Mouse (Mus musculus): ENCODE measurements around the gene E2f8.

The E2f8 gene

GRCm38 (mm10) chr7:48891029-48891428, 9.6 kb upstream of the E2f8 start:
- DNase-seq (ENCODE audit: low spot score in 2 of 2): no peak

DNA sequence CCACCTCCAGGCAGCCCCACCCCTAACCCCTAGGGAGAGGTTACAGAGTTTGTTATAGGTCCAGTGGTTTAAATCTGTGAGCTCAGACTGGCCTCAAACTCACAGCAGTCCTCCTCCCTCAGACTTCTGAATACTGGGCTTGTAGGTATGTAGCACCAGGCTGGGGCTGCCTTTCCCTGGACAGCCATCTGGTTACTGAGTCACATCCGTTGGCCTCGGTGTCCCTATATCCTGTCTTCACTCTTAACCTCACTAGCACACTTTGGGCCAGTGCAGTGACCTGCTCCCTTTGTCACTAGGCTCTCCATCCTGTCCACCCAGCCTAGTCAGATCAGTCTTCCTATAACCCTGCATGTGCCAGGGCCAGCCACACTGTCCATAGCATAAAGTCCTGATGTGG, 7.4 kb upstream of the E2f8 start:
- DNase-seq (ENCODE audit: low spot score in 2 of 2): no peak

GRCm38 (mm10) chr7:48887973-48888372, 6.6 kb upstream of the E2f8 start:
- no peak for DNase-seq (ENCODE audit: low spot score in 2 of 2)

GRCm38 (mm10) chr7:48884266-48884611, 2.8 kb upstream of the E2f8 start:
- no peak for DNase-seq (ENCODE audit: low spot score in 2 of 2)

- no peak for DNase-seq (ENCODE audit: low spot score in 2 of 2)
Measured at GRCm38 (mm10) chr7:48883525-48884265, 2.3 kb upstream of the E2f8 start.

GRCm38 (mm10) chr7:48881971-48882609, 694 bp upstream of the E2f8 start:
- DNase-seq (ENCODE audit: low spot score in 2 of 2): peak in 1 of 2 experiments; percentile 16

GRCm38 (mm10) chr7:48880591-48881481, 560 bp downstream of the E2f8 start:
- DNase-seq (ENCODE audit: low spot score in 2 of 2): peak; percentile 95 to 97

DNA sequence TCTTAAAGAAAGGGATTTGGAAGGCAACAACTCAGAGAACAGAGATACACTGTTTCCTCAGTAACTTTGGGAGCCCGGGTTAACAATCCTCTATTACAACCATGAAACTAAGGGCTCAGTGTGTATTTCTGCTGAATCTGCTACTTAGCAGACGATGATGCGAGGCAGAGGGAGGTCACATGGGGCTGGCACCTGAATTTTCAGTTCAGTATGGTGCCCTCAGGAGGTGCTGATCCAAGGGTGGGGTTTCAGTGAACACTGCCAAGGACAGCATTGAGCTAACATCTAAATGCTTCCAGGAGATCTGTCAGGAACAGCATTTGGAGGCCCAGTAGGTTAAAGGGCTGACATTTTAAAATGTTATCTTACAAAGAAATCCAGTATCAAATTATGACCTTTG, 1.8 kb downstream of the E2f8 start:
- DNase-seq (ENCODE audit: low spot score in 2 of 2): no peak

DNA sequence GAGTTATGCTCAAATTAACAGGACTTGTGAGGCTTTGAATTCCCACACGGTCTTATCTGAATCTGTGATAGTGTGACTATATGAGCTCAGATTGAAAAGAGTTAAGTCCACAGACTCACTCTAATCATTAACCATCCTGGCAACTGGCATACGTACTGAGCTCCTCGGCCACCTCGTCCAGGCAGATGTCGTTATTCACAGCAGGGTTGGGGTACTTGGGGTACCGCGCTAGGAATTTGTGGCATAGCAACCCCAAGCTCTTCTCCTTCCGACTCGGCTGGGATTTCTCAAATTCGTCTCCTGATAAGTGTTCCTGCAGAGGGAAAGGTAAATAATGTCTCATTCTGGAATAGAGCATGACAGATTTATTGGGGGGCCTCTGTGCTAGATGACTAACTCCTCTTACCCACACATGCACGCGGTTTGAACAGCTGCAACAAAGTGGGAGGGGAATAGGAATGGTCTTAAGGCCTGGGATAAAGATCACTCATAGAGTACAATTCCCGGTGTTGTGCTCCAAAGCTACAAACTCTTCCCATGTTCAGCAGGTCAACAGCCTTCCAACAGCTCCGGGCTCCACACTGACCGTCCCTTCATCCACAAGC, 3.5 kb downstream of the E2f8 start:
- DNase-seq (ENCODE audit: low spot score in 2 of 2): no peak

DNA sequence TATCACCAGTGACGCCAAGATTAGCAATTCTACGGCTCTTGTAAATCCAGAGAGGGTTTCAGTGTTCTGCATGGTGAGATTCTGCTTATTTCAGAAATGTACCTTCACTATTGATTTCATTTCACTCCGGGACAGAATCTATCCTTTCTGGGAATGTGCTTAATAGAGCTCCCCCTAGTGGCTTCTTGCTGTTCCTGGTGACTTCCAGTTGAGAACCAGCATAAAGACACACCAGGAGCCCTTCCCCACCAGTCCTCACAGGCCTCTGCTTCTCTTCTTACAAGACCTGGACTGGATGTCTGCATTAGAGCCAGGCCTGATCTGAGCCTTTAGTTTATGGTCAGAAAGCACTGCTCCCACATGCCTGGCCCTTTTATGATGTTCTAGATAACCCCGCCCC, 4.9 kb downstream of the E2f8 start:
- DNase-seq (ENCODE audit: low spot score in 2 of 2): peak in 1 of 2 experiments; percentile 34

DNA sequence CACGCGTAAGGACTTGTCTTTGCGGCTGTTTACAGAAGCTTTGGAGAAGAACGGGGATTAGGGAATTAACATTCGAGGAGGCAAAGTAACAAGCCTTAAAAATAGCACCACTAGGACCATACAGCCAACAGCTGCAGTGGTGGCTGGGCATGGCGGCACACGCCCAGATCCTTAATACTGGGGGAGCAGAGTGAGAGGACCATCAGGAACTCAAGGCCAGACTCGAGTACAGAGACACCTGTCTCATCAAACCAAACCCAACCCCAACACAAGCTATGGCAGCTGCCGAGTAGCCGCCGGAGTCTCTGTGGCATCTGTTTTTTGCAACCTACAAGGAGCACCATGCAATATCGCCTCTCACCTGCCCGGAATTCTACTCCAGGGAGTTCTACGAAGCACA, 6.3 kb downstream of the E2f8 start:
- DNase-seq (ENCODE audit: low spot score in 2 of 2): no peak

DNA sequence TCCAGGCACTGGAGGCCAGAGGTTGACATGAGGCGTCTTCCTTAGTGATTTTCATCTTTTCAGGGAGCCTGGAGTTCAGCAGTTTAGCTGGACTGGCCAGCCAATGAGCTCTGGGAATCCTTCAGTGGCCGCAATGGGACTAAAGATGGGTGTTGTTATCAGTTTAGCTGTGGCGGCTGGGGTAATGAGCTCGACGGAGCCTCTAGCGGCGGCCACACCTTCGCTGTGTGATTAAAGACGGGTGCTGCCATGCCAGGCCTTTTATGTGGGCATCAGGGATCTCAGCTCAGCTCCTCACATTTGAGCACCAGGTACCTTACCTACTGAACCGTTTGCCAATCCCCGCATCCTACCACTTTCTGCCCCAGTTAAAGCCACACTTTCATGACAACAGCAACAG, 10.1 kb downstream of the E2f8 start:
- DNase-seq (ENCODE audit: low spot score in 2 of 2): no peak

DNA sequence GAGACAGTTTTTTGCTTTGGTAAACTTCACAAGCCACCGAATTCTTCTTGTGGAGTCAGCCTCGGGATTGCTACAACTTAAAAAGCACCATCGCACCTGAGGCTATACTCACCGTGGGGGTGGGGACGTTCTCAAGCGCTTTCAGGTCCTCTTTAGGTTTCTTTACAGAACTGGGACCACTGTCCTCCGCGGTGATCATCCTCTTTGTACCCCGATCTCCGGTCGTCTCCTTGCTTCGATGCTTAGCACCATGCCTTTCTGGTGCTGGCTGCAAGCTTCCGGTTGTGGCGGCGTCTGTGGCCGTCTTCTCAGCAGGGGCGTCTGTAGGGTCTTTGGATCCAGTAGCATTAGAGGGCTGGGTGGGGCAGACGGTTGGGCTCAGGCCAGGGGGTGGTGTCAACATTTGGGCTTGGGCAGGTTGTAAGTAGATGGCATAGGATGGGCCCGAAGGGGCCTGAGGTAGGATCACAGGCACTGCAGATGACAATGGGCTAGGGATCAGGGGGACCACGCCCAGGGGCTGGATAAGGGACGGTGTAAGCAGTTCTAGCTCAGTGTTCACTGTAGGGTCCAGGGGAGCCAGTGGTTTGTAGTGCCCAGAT, 10.7 kb downstream of the E2f8 start:
- DNase-seq (ENCODE audit: low spot score in 2 of 2): no peak

GRCm38 (mm10) chr7:48870144-48870543, 11.3 kb downstream of the E2f8 start:
- DNase-seq (ENCODE audit: low spot score in 2 of 2): no peak

DNA sequence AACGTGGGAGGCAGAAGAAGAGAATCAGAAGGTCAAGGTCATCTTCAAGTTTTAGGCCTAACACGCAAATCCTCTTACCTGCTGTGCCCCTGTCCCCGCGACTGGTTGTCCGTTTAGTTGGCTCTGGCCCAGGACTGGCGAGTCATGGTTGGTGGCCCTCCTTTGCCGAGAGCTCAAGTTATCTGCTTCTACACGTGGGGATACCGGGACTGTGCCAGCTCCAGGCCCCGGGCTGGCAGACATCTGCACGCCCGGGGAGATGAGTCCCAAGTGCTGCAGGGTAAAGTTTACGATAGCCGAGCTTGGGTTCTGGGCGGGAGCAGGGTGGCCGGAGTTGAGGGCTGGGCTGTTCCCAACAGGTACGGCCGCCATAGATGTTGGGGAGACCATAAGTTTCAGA, 13.8 kb downstream of the E2f8 start:
- DNase-seq (ENCODE audit: low spot score in 2 of 2): no peak

- no peak for DNase-seq (ENCODE audit: low spot score in 2 of 2)
Measured at GRCm38 (mm10) chr7:48864671-48865458, 16.5 kb downstream of the E2f8 start.

GRCm38 (mm10) chr7:48864199-48864598, 17.2 kb downstream of the E2f8 start:
- DNase-seq (ENCODE audit: low spot score in 2 of 2): no peak

GRCm38 (mm10) chr7:48861796-48862195, 19.6 kb downstream of the E2f8 start:
- DNase-seq (ENCODE audit: low spot score in 2 of 2): no peak

DNA sequence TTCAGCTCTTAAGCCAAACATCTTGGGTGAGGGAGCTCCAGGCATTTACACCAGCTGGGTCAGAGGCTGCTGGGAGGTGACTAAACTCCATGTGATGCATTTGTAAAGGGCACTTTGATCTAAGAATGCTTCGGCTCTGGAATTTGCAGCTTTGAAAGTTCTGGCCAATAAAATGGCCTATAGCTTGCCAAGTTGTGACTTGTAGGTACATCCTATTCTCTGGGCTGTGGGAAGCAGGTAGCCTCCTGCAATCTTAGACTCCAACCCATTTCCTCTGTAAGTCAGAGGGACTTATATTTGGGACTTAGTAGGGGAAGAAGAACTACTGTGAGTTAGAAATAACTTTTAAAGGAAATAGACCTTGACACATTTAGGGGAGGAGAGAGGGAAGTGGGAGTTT, 20.4 kb downstream of the E2f8 start:
- DNase-seq (ENCODE audit: low spot score in 2 of 2): no peak

GRCm38 (mm10) chr7:48859362-48859761, 22.0 kb downstream of the E2f8 start:
- DNase-seq (ENCODE audit: low spot score in 2 of 2): no peak

DNA sequence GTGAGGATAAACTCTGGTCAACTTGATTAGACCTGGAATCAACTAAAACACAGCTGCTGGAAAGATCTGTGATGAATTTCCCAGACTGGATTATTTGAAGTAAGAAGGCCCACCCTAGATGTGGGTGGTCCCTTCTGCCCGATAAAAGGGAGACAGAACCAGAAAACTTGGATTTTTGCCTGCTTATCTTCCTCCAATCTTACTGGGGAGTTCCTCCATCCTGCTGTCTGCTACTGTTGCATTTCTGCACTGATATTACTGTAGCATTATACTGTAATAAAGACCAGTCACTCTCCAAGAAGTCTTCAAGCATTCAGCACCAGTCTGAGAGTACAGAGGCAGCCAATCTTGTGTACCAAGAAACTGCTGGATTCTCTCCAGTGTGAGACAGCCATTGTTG, 23.1 kb downstream of the E2f8 start:
- no peak for DNase-seq (ENCODE audit: low spot score in 2 of 2)
